In the genomic region with DNA sequence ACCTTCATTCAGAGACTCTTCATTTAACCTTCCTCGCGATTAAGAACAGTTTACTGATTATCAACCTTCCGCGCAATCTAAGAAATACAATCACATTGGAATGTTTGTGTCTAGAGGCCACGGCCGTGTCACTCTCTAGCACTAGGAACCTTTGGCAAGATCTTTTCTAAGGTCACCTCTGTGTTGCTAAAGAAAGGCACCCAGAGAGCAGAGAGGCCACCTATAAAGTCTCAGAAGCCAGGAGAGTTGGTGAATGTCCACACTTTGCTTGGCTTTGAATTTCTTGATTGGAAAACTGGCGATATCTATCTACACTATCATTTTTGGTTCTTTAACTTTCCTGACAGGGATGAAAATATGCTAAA, we compare ENCODE assay signal across 11 mouse cellular contexts. TPM values are rescaled to one million over a fixed set of nuclear protein-coding genes. Genes with fewer than 3 reads are reported as not detected.
DNase-seq lines count a peak whose midpoint lies in the region; ATAC-seq and TF ChIP-seq lines count a peak whose summit lies in the region.
"Had no signal": no experiment of that assay in that cellular context is flagged by ENCODE, and none has a peak within 500 bp of the region (broad histone marks: within the 10 kb centered on the region; RNA-seq: fewer than 3 reads in every experiment).

No protein-coding gene starts in this region.

- peak overlapping the region; percentile 11; the same call in 1 of the 2 replicates for H3K4me3 ChIP-seq in heart, embryonic 11.5 days (ENCODE audit: low read depth, low read length)
- H3K4me3 ChIP-seq in MEL (ENCODE audit: control insufficient read depth in 1 of 2, insufficient read depth in 1 of 2, low read depth in 2 of 2, low read length in 2 of 2), result no peak overlapping the region
- peak overlapping the region; percentile 28 for H3K4me3 ChIP-seq in hindbrain, embryonic 12.5 days
- H3K4me3 ChIP-seq in liver, postnatal 0 days (ENCODE audit: low read depth, low read length), result no peak overlapping the region
- H3K4me3 ChIP-seq: erythroblast, embryonic 14.5 days had no signal

- no peaks in the 10 kb centered on the region for H3K9me3 ChIP-seq in heart, embryonic 11.5 days (replicated peaks; ENCODE audit: control insufficient read depth, low read length)
- H3K9me3 ChIP-seq in MEL (replicated peaks; ENCODE audit: insufficient read depth, low read length), result no peaks in the 10 kb centered on the region
- H3K9me3 ChIP-seq in hindbrain, embryonic 12.5 days (replicated peaks), result no peaks in the 10 kb centered on the region
- H3K9me3 ChIP-seq in liver, postnatal 0 days (ENCODE audit: low read length), result no peaks in the 10 kb centered on the region

- H3K27ac ChIP-seq in heart, embryonic 11.5 days (ENCODE audit: low read depth, low read length), result no peak overlapping the region
- H3K27ac ChIP-seq in MEL (ENCODE audit: control insufficient read depth, low read depth, low read length), result no peak overlapping the region
- H3K27ac ChIP-seq in hindbrain, embryonic 12.5 days, result no peak overlapping the region
- H3K27ac ChIP-seq in liver, postnatal 0 days (ENCODE audit: low read depth), result no peak overlapping the region

- H3K4me2 ChIP-seq in heart, embryonic 11.5 days, result peak overlapping the region; percentile 57
- H3K4me2 ChIP-seq in hindbrain, embryonic 12.5 days (replicated peaks), result peak overlapping the region; percentile 51
- peak overlapping the region; percentile 57 for H3K4me2 ChIP-seq in liver, postnatal 0 days (ENCODE audit: low read depth, low read length)

- H3K4me1 ChIP-seq in heart, embryonic 11.5 days (ENCODE audit: control insufficient read depth, insufficient read depth, low read length), result no peaks in the 10 kb centered on the region; the same call in 1 of the 2 replicates
- H3K4me1 ChIP-seq in MEL (ENCODE audit: control insufficient read depth in 1 of 2, insufficient read depth in 2 of 2, low read length in 2 of 2), result no peaks in the 10 kb centered on the region
- peaks cover 8% of the 10 kb centered on the region; the same call in 1 of the 2 replicates for H3K4me1 ChIP-seq in hindbrain, embryonic 12.5 days
- H3K4me1 ChIP-seq in liver, postnatal 0 days (ENCODE audit: insufficient read depth), result 0 out of 2 replicates have a peak, but pooled peaks cover 4% of the 10 kb centered on the region

- 0 out of 2 replicates have a peak, but pooled peaks cover 8% of the 10 kb centered on the region for H3K27me3 ChIP-seq in heart, embryonic 11.5 days (ENCODE audit: control insufficient read depth, insufficient read depth, low read length)
- H3K27me3 ChIP-seq in MEL (ENCODE audit: control insufficient read depth in 1 of 2, insufficient read depth in 2 of 2, low read length in 2 of 2), result no peaks in the 10 kb centered on the region; a peak in 1 of 4 replicates
- H3K27me3 ChIP-seq in hindbrain, embryonic 12.5 days, result peaks cover 15% of the 10 kb centered on the region
- H3K27me3 ChIP-seq in liver, postnatal 0 days (ENCODE audit: insufficient read depth, low read length), result peaks cover 9% of the 10 kb centered on the region; the same call in 1 of the 2 replicates

- no peak; a peak in 1 of 4 replicates for TF ChIP-seq EP300 in MEL (IDR thresholded peaks at IDR 0.05; ENCODE audit: low read depth in 1 of 2, low read length in 2 of 2)
- no peak for TF ChIP-seq EP300 in liver, postnatal 0 days (IDR thresholded peaks at IDR 0.05; ENCODE audit: low read depth)

- ATAC-seq in heart, embryonic 11.5 days (replicated peaks; ENCODE audit: insufficient number of reproducible peaks, low FRiP score, low TSS enrichment), result peak; percentile 7; the same call in 1 of the 2 replicates
- ATAC-seq in hindbrain, embryonic 12.5 days (ENCODE audit: low FRiP score), result peak; percentile 71
- ATAC-seq in liver, postnatal 0 days, result no peak
- ATAC-seq in megakaryocyte progenitor cell, adult 5-6 weeks (replicated peaks; ENCODE audit: poor library complexity), result no peak

- no peak for TF ChIP-seq RAD21 in MEL (IDR thresholded peaks at IDR 0.05; ENCODE audit: low read depth, low read length)

- H3K9ac ChIP-seq in heart, embryonic 11.5 days (ENCODE audit: low read depth, low read length), result no peak overlapping the region
- no peak overlapping the region for H3K9ac ChIP-seq in MEL (ENCODE audit: control insufficient read depth, low read depth, low read length, poor library complexity, severe bottlenecking)
- H3K9ac ChIP-seq in hindbrain, embryonic 12.5 days, result peak overlapping the region; percentile 51; the same call in 1 of the 2 replicates
- no peak overlapping the region for H3K9ac ChIP-seq in liver, postnatal 0 days (replicated peaks)

- intact Hi-C loops in heart, postnatal 36 days (cut with DNase I), result loop anchor here (2.0 to 5.0 kb wide), 2 partner anchors 52 to 375 kb away; no protein-coding TSS in a partner anchor

- TF ChIP-seq POLR2A in MEL (IDR thresholded peaks at IDR 0.05; ENCODE audit: control insufficient read depth in 1 of 2, insufficient read depth in 1 of 2, low read depth in 1 of 2, low read length in 2 of 2, poor library complexity in 1 of 2), result no peak

- H3K79me2 ChIP-seq in MEL (ENCODE audit: control insufficient read depth, insufficient read depth, low read length, poor library complexity), result no peaks in the 10 kb centered on the region

- 5% methylated on average over 7 of the region's 7 CpGs for WGBS in heart, embryonic 11.5 days (ENCODE audit: insufficient replicate concordance)
- WGBS in hindbrain, embryonic 12.5 days, result 8% methylated on average over 7 of the region's 7 CpGs
- 4% methylated on average over 7 of the region's 7 CpGs for WGBS in liver, postnatal 0 days (ENCODE audit: insufficient replicate concordance)

- no peak for DNase-seq in heart, postnatal 36 days
- no peak for DNase-seq in MEL (ENCODE audit: low read depth, low spot score)
- DNase-seq in liver, postnatal 0 days, result no peak
- no peak for DNase-seq in adrenal gland, postnatal 36 days
- DNase-seq in adrenal gland, postnatal 10 days, result no peak

- H3K36me3 ChIP-seq in heart, embryonic 11.5 days (ENCODE audit: control insufficient read depth, insufficient read depth, low read length), result no peaks in the 10 kb centered on the region
- no peaks in the 10 kb centered on the region for H3K36me3 ChIP-seq in MEL (ENCODE audit: control insufficient read depth in 1 of 2, insufficient read depth in 2 of 2, low read length in 2 of 2)
- no peaks in the 10 kb centered on the region for H3K36me3 ChIP-seq in hindbrain, embryonic 12.5 days
- no peaks in the 10 kb centered on the region for H3K36me3 ChIP-seq in liver, postnatal 0 days (replicated peaks; ENCODE audit: insufficient read depth, low read length)

- no peak for TF ChIP-seq CTCF in MEL (IDR thresholded peaks at IDR 0.05 in 2 of 3, conservative IDR thresholded peaks at IDR 0.05 in 1 of 3; ENCODE audit: control insufficient read depth in 1 of 3, insufficient read depth in 1 of 3, low read depth in 2 of 3, low read length in 3 of 3, poor library complexity in 1 of 3, severe bottlenecking in 1 of 3)
- no peak; the same call in 1 of the 2 replicates for TF ChIP-seq CTCF in liver, postnatal 0 days (IDR thresholded peaks at IDR 0.05; ENCODE audit: low read depth)

TF ChIP-seq in MEL, 35 proteins besides CTCF, POLR2A, EP300 and RAD21:
- 0 out of 2 replicates have a peak, but pooled peaks have one; percentile 14 for TF ChIP-seq BHLHE40 (IDR thresholded peaks at IDR 0.05; ENCODE audit: borderline replicate concordance, low read depth, low read length)
- no peak for TF ChIP-seq TBP (IDR thresholded peaks at IDR 0.05; ENCODE audit: low read depth, low read length)

RNA-seq across cellular contexts. Expression of a gene that starts 4.2 kb away (rescaled TPM):
- polyA plus RNA-seq in heart, embryonic 11.5 days (2014; fragmentation: Nextera tagmentation; extraction: Ambion mirVana), result not detected in 2 replicates
- total RNA-seq in heart, postnatal 36 days (2021), result not detected
- total RNA-seq in MEL (2012; rRNA removed), result not detected in 2 replicates
- polyA plus RNA-seq in MEL (2012; ENCODE audit: insufficient read depth in 1 of 2, insufficient read length in 2 of 2, low read depth in 1 of 2, low replicate concordance in 2 of 2, missing spikeins in 1 of 2), result not detected
- not detected in 2 replicates for polyA plus RNA-seq in hindbrain, embryonic 12.5 days (2016; fragmentation: Nextera tagmentation; extraction: Ambion mirVana)
- polyA plus RNA-seq in liver, postnatal 0 days (2015; fragmentation: Nextera tagmentation; extraction: Ambion mirVana), result not detected in 2 replicates
- not detected for total RNA-seq in adrenal gland, postnatal 36 days (2021)
- not detected for total RNA-seq in adrenal gland, postnatal 10 days (2021)
- total RNA-seq in megakaryocyte progenitor cell, adult 5-6 weeks (2015), result not detected in 2 replicates
- not detected in 2 replicates for total RNA-seq in megakaryocyte progenitor cell, adult 5-6 weeks (2017)
- total RNA-seq: adrenal gland, postnatal 4 days; layer of hippocampus, adult 8-10 months had no signal
- polyA plus RNA-seq: erythroblast, embryonic 14.5 days had no signal

RNA-seq across cellular contexts. Expression of a gene that starts 25.4 kb away (rescaled TPM):
- polyA plus RNA-seq in heart, embryonic 11.5 days (2014; fragmentation: Nextera tagmentation; extraction: Ambion mirVana), result 5.3 and 6.0 TPM in 2 replicates
- total RNA-seq in heart, postnatal 36 days (2021), result 1 to 10 TPM; 2.0 to 2.6 TPM
- total RNA-seq in MEL (2012; rRNA removed), result not detected in 2 replicates
- not detected for polyA plus RNA-seq in MEL (2012; ENCODE audit: insufficient read depth in 1 of 2, insufficient read length in 2 of 2, low read depth in 1 of 2, low replicate concordance in 2 of 2, missing spikeins in 1 of 2)
- polyA plus RNA-seq in hindbrain, embryonic 12.5 days (2016; fragmentation: Nextera tagmentation; extraction: Ambion mirVana), result 20.8 and 21.1 TPM in 2 replicates
- 0.27 and 0.35 TPM in 2 replicates for polyA plus RNA-seq in liver, postnatal 0 days (2015; fragmentation: Nextera tagmentation; extraction: Ambion mirVana)
- total RNA-seq in adrenal gland, postnatal 36 days (2021), result 1 to 10 TPM; 3.2 to 3.8 TPM
- total RNA-seq in adrenal gland, postnatal 10 days (2021), result 1 to 10 TPM; 3.6 to 5.5 TPM
- 1.3 and 1.9 TPM in 2 replicates for total RNA-seq in megakaryocyte progenitor cell, adult 5-6 weeks (2015)
- total RNA-seq in megakaryocyte progenitor cell, adult 5-6 weeks (2017), result 0.50 and 1.2 TPM in 2 replicates
- polyA plus RNA-seq: erythroblast, embryonic 14.5 days had no signal

RNA-seq across cellular contexts. Expression of a gene that starts 32.1 kb away (rescaled TPM):
- 11.3 and 12.9 TPM in 2 replicates for polyA plus RNA-seq in heart, embryonic 11.5 days (2014; fragmentation: Nextera tagmentation; extraction: Ambion mirVana)
- 1 to 10 TPM in 1 of 2 experiments, under 1 TPM in 1; 0.70 to 1.1 TPM for total RNA-seq in heart, postnatal 36 days (2021)
- not detected in 2 replicates for total RNA-seq in MEL (2012; rRNA removed)
- polyA plus RNA-seq in MEL (2012; ENCODE audit: insufficient read depth in 1 of 2, insufficient read length in 2 of 2, low read depth in 1 of 2, low replicate concordance in 2 of 2, missing spikeins in 1 of 2), result not detected
- 31.2 and 31.9 TPM in 2 replicates for polyA plus RNA-seq in hindbrain, embryonic 12.5 days (2016; fragmentation: Nextera tagmentation; extraction: Ambion mirVana)
- polyA plus RNA-seq in liver, postnatal 0 days (2015; fragmentation: Nextera tagmentation; extraction: Ambion mirVana), result 0.39 and 0.69 TPM in 2 replicates
- 1 to 10 TPM; 1.8 to 2.3 TPM for total RNA-seq in adrenal gland, postnatal 36 days (2021)
- total RNA-seq in adrenal gland, postnatal 10 days (2021), result 1 to 10 TPM; 3.4 to 5.2 TPM
- 6.2 and 7.2 TPM in 2 replicates for total RNA-seq in megakaryocyte progenitor cell, adult 5-6 weeks (2015)
- total RNA-seq in megakaryocyte progenitor cell, adult 5-6 weeks (2017), result 5.6 and 7.1 TPM in 2 replicates
- polyA plus RNA-seq: erythroblast, embryonic 14.5 days had no signal

Comparison
In these comparisons a context has a peak if more than half of its experiments do, and no peak if none do; other contexts are left out.
1. ATAC-seq: peak in heart, embryonic 11.5 days (single experiment) and hindbrain, embryonic 12.5 days (single experiment); none in liver, postnatal 0 days (single experiment) and megakaryocyte progenitor cell, adult 5-6 weeks (single experiment).
2. H3K4me3 ChIP-seq: peak in heart, embryonic 11.5 days (single experiment) and hindbrain, embryonic 12.5 days (single experiment); none in MEL (0 of 2) and liver, postnatal 0 days (single experiment).
3. Peak in every context shown above with its lines, with median percentiles within 50 percentile points of each other: H3K4me2 ChIP-seq.